Mouse (Mus musculus): ENCODE results near the gene Ttc28.

- TF ChIP-seq CTCF (IDR thresholded peaks at IDR 0.05; ENCODE audit: control insufficient read depth, insufficient read depth, insufficient read length) (no peak), CEBPB (IDR thresholded peaks at IDR 0.05; ENCODE audit: low read depth) (no peak), MAX (IDR thresholded peaks at IDR 0.05) (no peak), MYOG (IDR thresholded peaks at IDR 0.05; ENCODE audit: control insufficient read depth, extremely low read depth, insufficient read length) (no peak), FOSL1 (IDR thresholded peaks at IDR 0.05; ENCODE audit: insufficient read depth, low read length, poor library complexity, severe bottlenecking) (no peak), MYOD1 (IDR thresholded peaks at IDR 0.05; ENCODE audit: control insufficient read depth, insufficient read length, low read depth) (no peak), USF1 (IDR thresholded peaks at IDR 0.05; ENCODE audit: low read depth) (no peak)
Measured at GRCm38 (mm10) chr5:111327420-111327819, 447.8 kb downstream of the Ttc28 start.
